Mouse (Mus musculus): Measurements from ENCODE around the gene Timm17b. TPM values are rescaled to one million over a fixed set of nuclear protein-coding genes. Genes with fewer than 3 reads are reported as not detected.

The Timm17b gene
- polyA plus RNA-seq, 1 experiment from 2014 or later: 135 TPM

Other genes starting within 250 kb of the Timm17b start
- 4.4 and 5.2 TPM in 2 replicates for gene Prickle3, start 242.1 kb upstream of the Timm17b start, polyA plus RNA-seq (2014; fragmentation: Nextera tagmentation; extraction: Ambion mirVana)
- 171 and 181 TPM in 2 replicates for gene Plp2, start 228.0 kb upstream of the Timm17b start, polyA plus RNA-seq (2014; fragmentation: Nextera tagmentation; extraction: Ambion mirVana)
- not detected in 2 replicates for gene Magix, start 218.1 kb upstream of the Timm17b start, polyA plus RNA-seq (2014; fragmentation: Nextera tagmentation; extraction: Ambion mirVana)
- 31.2 and 35.7 TPM in 2 replicates for gene Gpkow, start 202.2 kb upstream of the Timm17b start, polyA plus RNA-seq (2014; fragmentation: Nextera tagmentation; extraction: Ambion mirVana)
- 16.0 and 16.2 TPM in 2 replicates for gene Wdr45, start 185.0 kb upstream of the Timm17b start, polyA plus RNA-seq (2014; fragmentation: Nextera tagmentation; extraction: Ambion mirVana)
- 0.34 TPM in 1 of 2 replicates, not detected in the other for gene Gm45208, start 177.1 kb upstream of the Timm17b start, polyA plus RNA-seq (2014; fragmentation: Nextera tagmentation; extraction: Ambion mirVana)
- 52.3 and 55.9 TPM in 2 replicates for gene Praf2, start 170.9 kb upstream of the Timm17b start, polyA plus RNA-seq (2014; fragmentation: Nextera tagmentation; extraction: Ambion mirVana)
- 5.2 and 8.5 TPM in 2 replicates for gene Ccdc120, start 148.5 kb upstream of the Timm17b start, polyA plus RNA-seq (2014; fragmentation: Nextera tagmentation; extraction: Ambion mirVana)
- 12.1 and 15.0 TPM in 2 replicates for gene Tfe3, start 136.8 kb upstream of the Timm17b start, polyA plus RNA-seq (2014; fragmentation: Nextera tagmentation; extraction: Ambion mirVana)
- 26.5 and 26.8 TPM in 2 replicates for gene Gripap1, start 109.6 kb upstream of the Timm17b start, polyA plus RNA-seq (2014; fragmentation: Nextera tagmentation; extraction: Ambion mirVana)
- gene Kcnd1, start 77.1 kb upstream of the Timm17b start, polyA plus RNA-seq (2014; fragmentation: Nextera tagmentation; extraction: Ambion mirVana): 1.6 TPM in 2 replicates
- gene Otud5, start 58.0 kb upstream of the Timm17b start, polyA plus RNA-seq (2014; fragmentation: Nextera tagmentation; extraction: Ambion mirVana): 22.9 and 23.7 TPM in 2 replicates
- gene Pim2, start 21.1 kb upstream of the Timm17b start, polyA plus RNA-seq (2014; fragmentation: Nextera tagmentation; extraction: Ambion mirVana): 5.2 and 5.7 TPM in 2 replicates
- gene Slc35a2, start 15.3 kb upstream of the Timm17b start, polyA plus RNA-seq (2014; fragmentation: Nextera tagmentation; extraction: Ambion mirVana): 16.9 and 19.1 TPM in 2 replicates
- 81.0 and 88.2 TPM in 2 replicates for gene Pqbp1, start 88 bp upstream of the Timm17b start, polyA plus RNA-seq (2014; fragmentation: Nextera tagmentation; extraction: Ambion mirVana)
- gene Gm10491, start 8.5 kb downstream of the Timm17b start, polyA plus RNA-seq (2014; fragmentation: Nextera tagmentation; extraction: Ambion mirVana): not detected in 2 replicates
- gene Gm10490, start 10.2 kb downstream of the Timm17b start, polyA plus RNA-seq (2014; fragmentation: Nextera tagmentation; extraction: Ambion mirVana): not detected in 2 replicates
- gene Pcsk1n, start 20.5 kb downstream of the Timm17b start, polyA plus RNA-seq (2014; fragmentation: Nextera tagmentation; extraction: Ambion mirVana): 0.10 and 0.23 TPM in 2 replicates
- not detected in 2 replicates for gene Eras, start 29.2 kb downstream of the Timm17b start, polyA plus RNA-seq (2014; fragmentation: Nextera tagmentation; extraction: Ambion mirVana)
- gene Hdac6, start 48.5 kb downstream of the Timm17b start, polyA plus RNA-seq (2014; fragmentation: Nextera tagmentation; extraction: Ambion mirVana): 23.8 and 27.2 TPM in 2 replicates
- 13.7 and 16.6 TPM in 2 replicates for gene Gata1, start 78.7 kb downstream of the Timm17b start, polyA plus RNA-seq (2014; fragmentation: Nextera tagmentation; extraction: Ambion mirVana)
- gene Glod5, start 119.1 kb downstream of the Timm17b start, polyA plus RNA-seq (2014; fragmentation: Nextera tagmentation; extraction: Ambion mirVana): 0.82 TPM in 1 of 2 replicates, not detected in the other
- gene Suv39h1, start 175.4 kb downstream of the Timm17b start, polyA plus RNA-seq (2014; fragmentation: Nextera tagmentation; extraction: Ambion mirVana): 46.1 and 48.6 TPM in 2 replicates
- 0.39 and 0.43 TPM in 2 replicates for gene Was, start 191.1 kb downstream of the Timm17b start, polyA plus RNA-seq (2014; fragmentation: Nextera tagmentation; extraction: Ambion mirVana)
- 21.8 and 22.6 TPM in 2 replicates for gene Wdr13, start 233.5 kb downstream of the Timm17b start, polyA plus RNA-seq (2014; fragmentation: Nextera tagmentation; extraction: Ambion mirVana)
- gene Rbm3, start 246.5 kb downstream of the Timm17b start, polyA plus RNA-seq (2014; fragmentation: Nextera tagmentation; extraction: Ambion mirVana): 320 and 341 TPM in 2 replicates